Mouse (Mus musculus) midbrain, postnatal 0 days (tissue): ENCODE measurements at regions not wholly inside any gene's neighbourhood (a gene's known extent, or its start where the extent isn't known, plus 50 kb on each side); places are given as distances from the start of the nearest gene placed in this dataset.

Experiments used
- ATAC-seq: fragments of 200-750 bp; cut with Nextera tagmentation; 2 replicates; pipeline ENCODE4 v1.8.0; 2017; ENCODE audit warnings: moderate number of reproducible peaks, mild to moderate bottlenecking, moderate TSS enrichment, moderate library complexity; ENCODE audit not compliant: low FRiP score
- DNase-seq: peaks from one replicate; pipeline ENCODE4 v3.0.0-alpha.2; 2015; ENCODE audit warnings: low spot score
- H3K27ac ChIP-seq: fragments of 300-500 bp; sonication (generic); 2 replicates; pipeline ENCODE4 v1.5.1; 2014; ENCODE audit warnings: low read depth, mild to moderate bottlenecking, low read length, mixed read lengths
- H3K27me3 ChIP-seq: fragments of 300-500 bp; sonication (generic); 2 replicates; pipeline ENCODE4 v1.6.1; 2014; ENCODE audit warnings: low read length, control low read depth, mixed read lengths; ENCODE audit not compliant: insufficient read depth
- H3K36me3 ChIP-seq: fragments of 300-500 bp; sonication (generic); 2 replicates; pipeline ENCODE4 v1.6.1; 2014; ENCODE audit warnings: low read length, control low read depth, mixed read lengths; ENCODE audit not compliant: insufficient read depth
- H3K4me1 ChIP-seq: fragments of 300-500 bp; sonication (generic); 2 replicates; pipeline ENCODE4 v1.6.1; 2014; ENCODE audit warnings: mild to moderate bottlenecking, control low read depth, antibody characterized with exemption, low read length, mixed read lengths; ENCODE audit not compliant: insufficient read depth
- H3K4me2 ChIP-seq: fragments of 300-500 bp; sonication (generic); 2 replicates; pipeline ENCODE4 v1.6.1; 2014; ENCODE audit warnings: low read depth, mild to moderate bottlenecking, low read length, mixed read lengths; ENCODE audit not compliant: poor library complexity, severe bottlenecking
- H3K4me3 ChIP-seq: fragments of 300-500 bp; sonication (generic); 2 replicates; pipeline ENCODE4 v1.5.1; 2014; ENCODE audit warnings: low read depth, mild to moderate bottlenecking, low read length, moderate library complexity
- H3K9ac ChIP-seq: fragments of 300-500 bp; sonication (generic); replicated peaks from 2 replicates; pipeline ENCODE4 v1.6.1; 2014; ENCODE audit warnings: mild to moderate bottlenecking, low read length, moderate library complexity, mixed read lengths; ENCODE audit not compliant: poor library complexity, severe bottlenecking
- H3K9me3 ChIP-seq: fragments of 300-500 bp; sonication (generic); 2 replicates; pipeline ENCODE4 v1.6.1; 2016; ENCODE audit warnings: low read length, control low read depth
- CTCF ChIP-seq: IDR thresholded peaks from 2 replicates; pipeline ENCODE4 v1.5.1; 2016; ENCODE audit warnings: antibody characterized with exemption, mild to moderate bottlenecking
- WGBS: fragments of 180-500 bp; shearing (Covaris S2); extraction: QIAGEN DNeasy Blood & Tissue Kit; methylation state at CpG from one replicate; pipeline ENCODE4 v1.1.7; 2014; 5-methylcytosine and 5-hydroxymethylcytosine counted together

DNA sequence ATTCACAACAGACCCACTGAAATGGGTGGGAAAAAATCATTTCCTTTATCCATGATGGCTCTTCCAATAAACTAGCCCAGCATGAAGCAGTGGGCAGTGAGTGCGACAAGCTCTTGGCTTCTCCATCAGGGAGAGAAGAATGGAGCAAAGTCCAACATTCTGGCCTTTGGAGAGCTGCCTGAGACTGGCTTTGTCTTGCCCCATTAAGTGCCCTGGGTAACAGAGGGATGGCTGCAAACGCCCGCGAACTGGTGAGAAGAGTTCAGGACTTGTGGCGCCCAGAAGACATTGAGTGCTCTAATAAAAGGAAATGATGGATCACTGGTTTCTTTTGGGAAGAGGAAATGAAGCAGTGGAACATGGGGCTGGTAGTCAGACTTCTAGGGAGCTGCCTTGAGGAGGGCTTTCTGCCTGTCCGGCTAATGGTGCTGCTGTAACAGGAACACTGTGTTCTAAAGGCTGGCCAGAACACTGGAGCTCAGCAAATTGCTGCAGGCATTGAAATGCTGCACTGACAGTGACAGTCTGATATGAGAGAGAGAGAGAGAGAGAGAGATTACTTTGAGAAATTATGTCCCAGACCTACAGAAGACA, 182.2 kb upstream of the Btbd3 start:
- H3K4me1 ChIP-seq, result no peaks in the 10 kb centered on the region
- no peaks in the 10 kb centered on the region for H3K27me3 ChIP-seq
- no peak for TF ChIP-seq CTCF
- no peaks in the 10 kb centered on the region for H3K9me3 ChIP-seq
- H3K9ac ChIP-seq, result no peak overlapping the region
- H3K4me3 ChIP-seq, result no peak overlapping the region
- H3K4me2 ChIP-seq, result no peak overlapping the region
- WGBS, result 73% methylated on average over 6 of the region's 6 CpGs
- peak; percentile 83 for DNase-seq
- peak; percentile 70; the same call in 1 of the 2 replicates for ATAC-seq
- no peak overlapping the region for H3K27ac ChIP-seq
- H3K36me3 ChIP-seq, result no peaks in the 10 kb centered on the region

DNA sequence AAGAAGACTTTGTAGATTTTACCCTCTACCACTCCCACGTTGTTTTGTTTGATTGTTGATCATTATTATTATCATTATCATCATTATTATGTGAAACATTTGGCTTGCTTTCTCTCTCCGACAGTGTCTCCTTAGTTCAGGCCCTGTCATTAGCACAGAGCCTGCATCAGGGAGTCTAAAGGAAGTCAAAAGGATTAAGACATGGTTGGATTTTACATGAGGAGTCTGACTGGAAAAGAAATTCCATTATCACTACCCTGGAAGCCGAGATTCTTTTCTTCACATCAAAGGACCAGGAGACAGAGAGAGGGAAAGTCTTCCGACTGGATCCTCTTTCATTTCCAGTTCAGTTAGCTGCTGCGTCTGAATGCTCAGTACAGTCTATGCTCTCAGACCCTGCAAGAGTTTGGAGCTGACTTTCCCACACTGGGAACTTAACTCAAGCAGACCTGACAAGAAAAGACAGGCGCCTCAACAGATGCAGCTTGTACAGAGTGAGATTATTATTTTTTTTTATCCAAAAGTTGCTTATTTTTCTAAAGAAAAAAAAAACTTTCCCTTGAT, 184.1 kb upstream of the Btbd3 start:
- no peaks in the 10 kb centered on the region for H3K36me3 ChIP-seq
- no peak overlapping the region for H3K9ac ChIP-seq
- H3K27ac ChIP-seq, result no peak overlapping the region
- DNase-seq, result peak; percentile 15
- H3K27me3 ChIP-seq, result no peaks in the 10 kb centered on the region
- ATAC-seq, result no peak
- 13% methylated on average over 6 of the region's 6 CpGs for WGBS
- no peaks in the 10 kb centered on the region for H3K4me1 ChIP-seq
- no peak overlapping the region for H3K4me2 ChIP-seq
- no peak for TF ChIP-seq CTCF
- H3K9me3 ChIP-seq, result no peaks in the 10 kb centered on the region
- no peak overlapping the region for H3K4me3 ChIP-seq

DNA sequence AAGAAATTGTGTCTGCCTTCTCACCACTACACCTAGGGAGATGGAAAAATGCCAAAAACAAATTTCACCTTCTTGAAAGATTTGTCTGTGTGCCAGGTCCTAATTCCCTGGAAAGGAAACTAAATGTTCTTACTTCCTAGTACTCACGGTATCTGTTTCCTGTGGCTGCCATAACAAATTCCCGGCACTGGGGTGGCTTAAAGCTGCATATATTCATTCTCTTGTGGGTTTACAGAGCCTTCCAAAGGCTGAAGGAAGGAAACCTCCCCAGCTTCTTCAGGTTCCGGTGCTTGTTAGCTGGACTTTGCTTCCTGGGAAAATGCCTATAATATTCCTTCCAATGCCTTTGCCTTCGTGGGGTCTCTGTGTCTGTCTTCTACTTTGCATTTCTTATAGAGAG, 203.3 kb upstream of the Btbd3 start:
- no peaks in the 10 kb centered on the region for H3K36me3 ChIP-seq
- H3K27ac ChIP-seq, result no peak overlapping the region
- H3K9me3 ChIP-seq, result no peaks in the 10 kb centered on the region
- no peak overlapping the region for H3K4me2 ChIP-seq
- H3K4me1 ChIP-seq, result no peaks in the 10 kb centered on the region
- no peaks in the 10 kb centered on the region for H3K27me3 ChIP-seq
- TF ChIP-seq CTCF, result no peak
- H3K9ac ChIP-seq, result no peak overlapping the region
- no peak overlapping the region for H3K4me3 ChIP-seq
- 85% methylated on average over 4 of the region's 4 CpGs for WGBS
- DNase-seq, result no peak
- no peak for ATAC-seq

GRCm38 (mm10) chr2:138048341-138048740, 208.0 kb upstream of the Btbd3 start:
- no peak for TF ChIP-seq CTCF
- ATAC-seq (0 out of 2 replicates have a peak, but pooled peaks have one; percentile 3), DNase-seq (no peak)
- H3K27ac ChIP-seq, result no peak overlapping the region
- no peaks in the 10 kb centered on the region for H3K9me3 ChIP-seq
- no peak overlapping the region for H3K4me3 ChIP-seq
- no peaks in the 10 kb centered on the region for H3K27me3 ChIP-seq
- 75% methylated on average over 5 of the region's 5 CpGs for WGBS
- no peak overlapping the region for H3K9ac ChIP-seq
- H3K4me1 ChIP-seq, result no peaks in the 10 kb centered on the region
- no peak overlapping the region for H3K4me2 ChIP-seq
- H3K36me3 ChIP-seq, result no peaks in the 10 kb centered on the region

DNA sequence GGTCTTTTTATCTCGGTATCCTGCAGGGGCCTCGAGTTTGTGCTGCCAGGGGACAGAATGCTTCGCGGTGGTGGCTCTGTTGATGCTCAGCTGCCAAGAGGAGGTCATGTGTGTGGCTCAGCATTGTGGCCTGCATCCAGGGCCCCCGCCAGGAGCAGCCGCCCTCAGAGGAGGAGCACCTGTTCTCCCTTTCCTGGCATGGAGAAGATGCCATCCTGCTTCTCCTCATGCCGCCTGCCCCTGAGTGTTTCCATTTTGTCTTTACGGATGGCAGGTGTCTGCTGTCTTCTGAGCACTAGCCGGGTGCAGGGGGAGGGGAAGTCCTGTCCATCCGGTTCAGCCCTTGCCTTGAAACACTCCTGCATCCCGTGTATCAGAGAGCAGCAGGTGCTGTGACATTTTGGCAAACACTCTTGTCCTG, 208.6 kb upstream of the Btbd3 start:
- H3K27me3 ChIP-seq, result no peaks in the 10 kb centered on the region
- WGBS, result 45% methylated on average over 11 of the region's 11 CpGs
- no peak overlapping the region for H3K27ac ChIP-seq
- no peaks in the 10 kb centered on the region for H3K4me1 ChIP-seq
- H3K4me3 ChIP-seq, result no peak overlapping the region
- 0 out of 2 replicates have a peak overlapping the region, but pooled peaks have one; percentile 10 for H3K4me2 ChIP-seq
- no peaks in the 10 kb centered on the region for H3K9me3 ChIP-seq
- ATAC-seq, result peak; percentile 80; the same call in 1 of the 2 replicates
- DNase-seq, result peak; percentile 83
- TF ChIP-seq CTCF, result no peak
- H3K36me3 ChIP-seq, result no peaks in the 10 kb centered on the region
- H3K9ac ChIP-seq, result no peak overlapping the region

DNA sequence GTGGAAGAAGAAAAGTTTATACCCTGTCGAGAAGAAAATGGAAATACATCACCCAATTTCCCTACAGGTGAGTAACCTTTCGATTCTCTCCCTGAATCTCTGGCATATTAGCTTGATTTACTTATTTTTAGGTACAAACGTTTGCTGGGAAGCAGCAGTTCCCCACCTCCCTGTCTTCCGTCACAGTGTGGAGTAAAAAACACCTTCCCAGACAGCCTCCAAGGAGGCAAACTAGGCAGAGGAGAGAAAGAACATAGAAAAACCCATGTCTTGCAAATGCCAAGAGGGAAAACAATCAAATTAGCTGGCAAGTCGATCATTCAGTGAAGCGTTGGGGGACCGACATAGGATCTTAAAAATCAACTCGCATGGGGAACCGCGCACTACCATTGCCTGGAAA, 209.0 kb upstream of the Btbd3 start:
- H3K9ac ChIP-seq, result no peak overlapping the region

More for the DNA sequence above, 209.0 kb upstream of the Btbd3 start:
- TF ChIP-seq CTCF, result no peak
- Histone ChIP-seq H3K9me3 (no peaks in the 10 kb centered on the region), H3K27me3 (no peaks in the 10 kb centered on the region), H3K36me3 (no peaks in the 10 kb centered on the region), H3K4me1 (no peaks in the 10 kb centered on the region), H3K4me2 (no peak overlapping the region), H3K27ac (no peak overlapping the region), H3K4me3 (no peak overlapping the region)
- ATAC-seq, result no peak
- WGBS, result 60% methylated on average over 10 of the region's 10 CpGs
- no peak for DNase-seq
